ENCODE assay signal across 20 mouse cellular contexts in the genomic region with DNA sequence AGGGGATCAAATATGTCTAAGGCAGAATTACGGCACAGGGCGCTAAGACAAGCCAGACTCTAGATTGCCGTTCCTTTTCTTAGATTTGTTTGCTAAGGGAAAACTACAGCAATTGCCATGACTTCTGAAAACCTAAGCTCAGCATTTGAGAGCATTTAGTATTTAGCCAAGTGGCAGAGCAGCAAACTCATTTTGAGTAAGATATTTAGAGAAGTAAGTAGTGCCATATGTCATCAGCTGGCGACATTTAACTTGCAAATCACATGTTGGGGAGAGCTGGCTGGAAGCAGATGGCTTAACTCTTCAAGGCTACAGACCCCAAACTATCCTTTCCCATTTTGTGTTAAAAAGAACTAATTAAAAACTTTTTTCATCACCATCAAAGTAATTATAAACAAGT.
DNase-seq lines count a peak whose midpoint lies in the region; ATAC-seq and TF ChIP-seq lines count a peak whose summit lies in the region.
"Had no signal": no experiment of that assay in that cellular context is flagged by ENCODE, and none has a peak within 500 bp of the region (broad histone marks: within the 10 kb centered on the region; RNA-seq: fewer than 3 reads in every experiment).

No protein-coding gene starts in this region.

- no peak overlapping the region for H3K4me2 ChIP-seq in embryonic facial prominence, embryonic 11.5 days (ENCODE audit: low read depth, low read length)
- no peak overlapping the region for H3K4me2 ChIP-seq in liver, embryonic 11.5 days
- H3K4me2 ChIP-seq: embryonic facial prominence, embryonic 12.5 days; hindbrain, embryonic 15.5 days; limb, embryonic 12.5 days; liver, embryonic 12.5 days; midbrain, embryonic 11.5 days had no signal

- no peak for TF ChIP-seq POLR2A in brain, embryonic 14.5 days (IDR thresholded peaks at IDR 0.05; ENCODE audit: borderline replicate concordance, extremely low read depth, insufficient read depth, insufficient read length, poor library complexity, severe bottlenecking)

- ATAC-seq in embryonic facial prominence, embryonic 11.5 days (replicated peaks; ENCODE audit: insufficient number of reproducible peaks, low FRiP score, low TSS enrichment, low read depth) = no peak
- no peak for ATAC-seq in liver, embryonic 11.5 days (replicated peaks; ENCODE audit: low FRiP score)
- ATAC-seq: liver, embryonic 12.5 days had no signal

- no peaks in the 10 kb centered on the region for H3K4me1 ChIP-seq in embryonic facial prominence, embryonic 11.5 days (ENCODE audit: control insufficient read depth, insufficient read depth, low read length)
- no peaks in the 10 kb centered on the region for H3K4me1 ChIP-seq in embryonic facial prominence, embryonic 10.5 days
- no peaks in the 10 kb centered on the region for H3K4me1 ChIP-seq in liver, embryonic 11.5 days (replicated peaks; ENCODE audit: control insufficient read depth, insufficient read depth, low read length)
- H3K4me1 ChIP-seq: embryonic facial prominence, embryonic 12.5 days; hindbrain, embryonic 15.5 days; liver, embryonic 12.5 days had no signal

- no peaks in the 10 kb centered on the region for H3K27me3 ChIP-seq in embryonic facial prominence, embryonic 11.5 days (ENCODE audit: control insufficient read depth, insufficient read depth, low read length)
- no peaks in the 10 kb centered on the region for H3K27me3 ChIP-seq in embryonic facial prominence, embryonic 10.5 days (replicated peaks; ENCODE audit: low read depth, poor library complexity, severe bottlenecking)
- H3K27me3 ChIP-seq in liver, embryonic 11.5 days (replicated peaks; ENCODE audit: control insufficient read depth, insufficient read depth, low read length) = no peaks in the 10 kb centered on the region
- H3K27me3 ChIP-seq: embryonic facial prominence, embryonic 12.5 days; hindbrain, embryonic 15.5 days; limb, embryonic 12.5 days; liver, embryonic 12.5 days had no signal

- no peak overlapping the region for H3K9ac ChIP-seq in embryonic facial prominence, embryonic 11.5 days (replicated peaks; ENCODE audit: low read length)
- no peak overlapping the region for H3K9ac ChIP-seq in liver, embryonic 11.5 days (ENCODE audit: low read depth, low read length)
- H3K9ac ChIP-seq: embryonic facial prominence, embryonic 12.5 days; hindbrain, embryonic 15.5 days; limb, embryonic 12.5 days; liver, embryonic 12.5 days had no signal

- no peak overlapping the region for H3K4me3 ChIP-seq in embryonic facial prominence, embryonic 11.5 days (ENCODE audit: low read depth, low read length)
- H3K4me3 ChIP-seq in embryonic facial prominence, embryonic 10.5 days = no peak overlapping the region
- H3K4me3 ChIP-seq in liver, embryonic 11.5 days (ENCODE audit: low read depth, low read length) = no peak overlapping the region
- H3K4me3 ChIP-seq: embryonic facial prominence, embryonic 12.5 days; hindbrain, embryonic 15.5 days; limb, embryonic 12.5 days; liver, embryonic 12.5 days had no signal

- no peak overlapping the region for H3K27ac ChIP-seq in embryonic facial prominence, embryonic 11.5 days (replicated peaks; ENCODE audit: low read depth, low read length)
- no peak overlapping the region for H3K27ac ChIP-seq in embryonic facial prominence, embryonic 10.5 days (replicated peaks)
- H3K27ac ChIP-seq in liver, embryonic 11.5 days (ENCODE audit: low read depth, low read length) = no peak overlapping the region
- H3K27ac ChIP-seq: embryonic facial prominence, embryonic 12.5 days; hindbrain, embryonic 15.5 days; limb, embryonic 12.5 days; liver, embryonic 12.5 days had no signal

- WGBS in embryonic facial prominence, embryonic 11.5 days = 71% methylated on average over 4 of the region's 4 CpGs
- WGBS in embryonic facial prominence, embryonic 10.5 days = 81% methylated on average over 4 of the region's 4 CpGs
- WGBS in liver, embryonic 11.5 days = 85% methylated on average over 4 of the region's 4 CpGs

- H3K36me3 ChIP-seq in embryonic facial prominence, embryonic 11.5 days (replicated peaks; ENCODE audit: control insufficient read depth, insufficient read depth, low read depth, low read length) = no peaks in the 10 kb centered on the region
- no peaks in the 10 kb centered on the region for H3K36me3 ChIP-seq in embryonic facial prominence, embryonic 10.5 days (replicated peaks)
- no peaks in the 10 kb centered on the region for H3K36me3 ChIP-seq in liver, embryonic 11.5 days (ENCODE audit: control insufficient read depth, insufficient read depth, low read length)
- H3K36me3 ChIP-seq: embryonic facial prominence, embryonic 12.5 days; hindbrain, embryonic 15.5 days; limb, embryonic 12.5 days; liver, embryonic 12.5 days had no signal

- DNase-seq in embryonic facial prominence, embryonic 11.5 days (ENCODE audit: low spot score) = peak; percentile 14
- no peak for DNase-seq in embryonic facial prominence, embryonic 10.5 days (ENCODE audit: low spot score)
- DNase-seq in layer of hippocampus, adult 11-12 months (ENCODE audit: low spot score) = peak; percentile 34
- no peak for DNase-seq in layer of hippocampus, postnatal 36 days
- peak; percentile 74 for DNase-seq in brain, embryonic 14.5 days (ENCODE audit: low read depth)
- DNase-seq in layer of hippocampus, adult 8-10 months (ENCODE audit: low spot score in 2 of 2) = peak; percentile 13 to 26
- DNase-seq in cerebellum, postnatal 36 days = no peak
- no peak for DNase-seq in liver, embryonic 11.5 days (ENCODE audit: low spot score)
- DNase-seq: adrenal gland, postnatal 10 days; cerebellum, adult 9-10 months; heart, postnatal 4 days; kidney, adult 8-10 months; kidney, postnatal 14 days; lung, adult 18-20 months; lung, postnatal 10 days had no signal

- no peaks in the 10 kb centered on the region for H3K9me3 ChIP-seq in embryonic facial prominence, embryonic 11.5 days (replicated peaks; ENCODE audit: control insufficient read depth, low read length)
- H3K9me3 ChIP-seq in embryonic facial prominence, embryonic 10.5 days = no peaks in the 10 kb centered on the region
- no peaks in the 10 kb centered on the region for H3K9me3 ChIP-seq in liver, embryonic 11.5 days (ENCODE audit: control insufficient read depth, low read length)
- H3K9me3 ChIP-seq: embryonic facial prominence, embryonic 12.5 days; hindbrain, embryonic 15.5 days; limb, embryonic 12.5 days; liver, embryonic 12.5 days had no signal

- no peak for TF ChIP-seq CTCF in brain, embryonic 14.5 days (IDR thresholded peaks at IDR 0.05; ENCODE audit: borderline replicate concordance, extremely low read depth, insufficient read depth, insufficient read length)

Comparison
In these comparisons a context has a peak if more than half of its experiments do, and no peak if none do; other contexts are left out.
1. DNase-seq: peak in embryonic facial prominence, embryonic 11.5 days (single experiment), layer of hippocampus, adult 11-12 months (single experiment), brain, embryonic 14.5 days (single experiment) and layer of hippocampus, adult 8-10 months (2 of 2); none in embryonic facial prominence, embryonic 10.5 days (single experiment), layer of hippocampus, postnatal 36 days (0 of 2), cerebellum, postnatal 36 days (0 of 2) and liver, embryonic 11.5 days (single experiment).